Mouse (Mus musculus) intestine, embryonic 14.5 days (tissue): Measurements from ENCODE around the gene Nup153. TPM values are rescaled to one million over a fixed set of nuclear protein-coding genes. Genes with fewer than 3 reads are reported as not detected.

Source experiments
- ATAC-seq: fragments of 200-750 bp; cut with Nextera tagmentation; replicated peaks from 2 replicates; pipeline ENCODE4 v1.8.0; 2017; ENCODE audit warnings: low read depth, moderate number of reproducible peaks, moderate TSS enrichment, moderate library complexity; ENCODE audit not compliant: low FRiP score, low TSS enrichment
- DNase-seq: peaks from one replicate; pipeline ENCODE4 v3.0.0-alpha.2; 2018; ENCODE audit warnings: low spot score
- H3K27ac ChIP-seq: fragments of 300-500 bp; sonication (generic); 2 replicates; pipeline ENCODE4 v1.5.1; 2014; ENCODE audit warnings: low read depth, mild to moderate bottlenecking, control low read depth
- H3K27me3 ChIP-seq: fragments of 300-500 bp; sonication (generic); replicated peaks from 2 replicates; pipeline ENCODE4 v1.6.1; 2014; ENCODE audit warnings: low read length, control low read depth; ENCODE audit not compliant: control insufficient read depth, insufficient read depth
- H3K36me3 ChIP-seq: fragments of 300-500 bp; sonication (generic); 2 replicates; pipeline ENCODE4 v1.6.1; 2014; ENCODE audit warnings: low read length, control low read depth; ENCODE audit not compliant: control insufficient read depth, insufficient read depth
- H3K4me1 ChIP-seq: fragments of 300-500 bp; sonication (generic); replicated peaks from 2 replicates; pipeline ENCODE4 v1.6.1; 2014; ENCODE audit warnings: low read length, control low read depth, mixed read lengths; ENCODE audit not compliant: control insufficient read depth, insufficient read depth
- H3K4me2 ChIP-seq: fragments of 300-500 bp; sonication (generic); 2 replicates; pipeline ENCODE4 v1.6.1; 2014; ENCODE audit warnings: low read length
- H3K4me3 ChIP-seq: fragments of 300-500 bp; sonication (generic); 2 replicates; pipeline ENCODE4 v1.5.1; 2014; ENCODE audit warnings: low read depth, low read length, control low read depth, mixed read lengths
- H3K9ac ChIP-seq: fragments of 300-500 bp; sonication (generic); 2 replicates; pipeline ENCODE4 v1.6.1; 2014; ENCODE audit warnings: mild to moderate bottlenecking, low read length
- H3K9me3 ChIP-seq: fragments of 300-500 bp; sonication (generic); 2 replicates; pipeline ENCODE4 v1.6.1; 2016; ENCODE audit warnings: low read length, control low read depth; ENCODE audit not compliant: control insufficient read depth
- WGBS: fragments of 180-500 bp; shearing (Covaris S2); extraction: QIAGEN DNeasy Blood & Tissue Kit; methylation state at CpG from one replicate; pipeline ENCODE4 v1.1.7; 2014; 5-methylcytosine and 5-hydroxymethylcytosine counted together
- polyA plus RNA-seq: library from polyadenylated mRNA; unstranded; fragments of >200 nt; fragmentation: Nextera tagmentation; extraction: Ambion mirVana; gene quantifications from 2 replicates; pipeline ENCODE4 v1.2.1, GENCODE M21; 2014

Nup153 gene
- polyA plus RNA-seq: 37.2 and 37.5 TPM in 2 replicates

GRCm38 (mm10) chr13:46727837-46728268, at the start of gene Nup153:
Nup153 (minus strand) TSS chr13:46727940.
- Histone ChIP-seq H3K36me3 (no peaks in the 10 kb centered on the region), H3K9ac (peak within 1 kb of the TSS; percentile 93), H3K9me3 (no peaks in the 10 kb centered on the region), H3K27me3 (no peaks in the 10 kb centered on the region), H3K4me1 (peaks cover 13% of the 10 kb centered on the region; the same call in 1 of the 2 replicates), H3K4me2 (peak within 1 kb of the TSS; percentile 81), H3K27ac (peak within 1 kb of the TSS; percentile 98), H3K4me3 (peak within 1 kb of the TSS; percentile 74)
- DNase-seq: peak; percentile 100
- under 1% methylated on average over 51 of the region's 51 CpGs for WGBS
- peak; percentile 86 for ATAC-seq

GRCm38 (mm10) chr13:46777461-46777860, 49.7 kb upstream of the Nup153 start:
- H3K9me3 ChIP-seq: no peaks in the 10 kb centered on the region
- no peak overlapping the region for H3K9ac ChIP-seq
- DNase-seq (no peak), ATAC-seq (no peak)
- H3K27me3 ChIP-seq: no peaks in the 10 kb centered on the region
- peaks cover 31% of the 10 kb centered on the region for H3K36me3 ChIP-seq
- no peak overlapping the region for H3K4me2 ChIP-seq
- no peak overlapping the region for H3K4me3 ChIP-seq
- peaks cover 4% of the 10 kb centered on the region; the same call in 1 of the 2 replicates for H3K4me1 ChIP-seq
- no peak overlapping the region for H3K27ac ChIP-seq
- WGBS: 90% methylated on average over 3 of the region's 3 CpGs

GRCm38 (mm10) chr13:46776636-46777305, 49.0 kb upstream of the Nup153 start:
- WGBS: 55% methylated on average over 14 of the region's 14 CpGs
- H3K4me2 ChIP-seq: no peak overlapping the region
- H3K27me3 ChIP-seq: no peaks in the 10 kb centered on the region
- DNase-seq: no peak
- H3K27ac ChIP-seq: no peak overlapping the region
- H3K4me3 ChIP-seq: no peak overlapping the region
- peaks cover 4% of the 10 kb centered on the region; the same call in 1 of the 2 replicates for H3K4me1 ChIP-seq
- no peaks in the 10 kb centered on the region for H3K9me3 ChIP-seq
- no peak for ATAC-seq
- no peak overlapping the region for H3K9ac ChIP-seq
- H3K36me3 ChIP-seq: peaks cover 38% of the 10 kb centered on the region

GRCm38 (mm10) chr13:46774998-46775397, 47.3 kb upstream of the Nup153 start:
- Histone ChIP-seq H3K36me3 (peaks cover 54% of the 10 kb centered on the region), H3K9me3 (no peaks in the 10 kb centered on the region), H3K4me2 (no peak overlapping the region), H3K4me3 (no peak overlapping the region), H3K4me1 (peaks cover 2% of the 10 kb centered on the region; the same call in 1 of the 2 replicates), H3K27ac (no peak overlapping the region), H3K9ac (no peak overlapping the region), H3K27me3 (no peaks in the 10 kb centered on the region)
- DNase-seq (no peak), ATAC-seq (no peak)
- 87% methylated on average over 5 of the region's 5 CpGs for WGBS

- no peak overlapping the region for H3K4me2 ChIP-seq
- no peaks in the 10 kb centered on the region for H3K27me3 ChIP-seq
- H3K36me3 ChIP-seq: peaks cover 58% of the 10 kb centered on the region
- H3K4me1 ChIP-seq: no peaks in the 10 kb centered on the region
- H3K4me3 ChIP-seq: no peak overlapping the region
- no peak overlapping the region for H3K9ac ChIP-seq
- no peak overlapping the region for H3K27ac ChIP-seq
- no peaks in the 10 kb centered on the region for H3K9me3 ChIP-seq
- DNase-seq: no peak
- WGBS: 99% methylated on average over 13 of the region's 13 CpGs
- no peak for ATAC-seq
Observed at GRCm38 (mm10) chr13:46772581-46772980, 44.8 kb upstream of the Nup153 start.

- no peaks in the 10 kb centered on the region for H3K4me1 ChIP-seq
- no peaks in the 10 kb centered on the region for H3K27me3 ChIP-seq
- H3K27ac ChIP-seq: no peak overlapping the region
- no peak overlapping the region for H3K4me3 ChIP-seq
- H3K36me3 ChIP-seq: peaks cover 44% of the 10 kb centered on the region
- 93% methylated on average over 2 of the region's 2 CpGs for WGBS
- no peaks in the 10 kb centered on the region for H3K9me3 ChIP-seq
- no peak for ATAC-seq
- no peak overlapping the region for H3K4me2 ChIP-seq
- no peak overlapping the region for H3K9ac ChIP-seq
- DNase-seq: no peak
Observed at GRCm38 (mm10) chr13:46765361-46765760, 37.6 kb upstream of the Nup153 start.

- ATAC-seq (no peak), DNase-seq (no peak)
- Histone ChIP-seq H3K4me1 (no peaks in the 10 kb centered on the region), H3K9me3 (no peaks in the 10 kb centered on the region), H3K4me2 (no peak overlapping the region), H3K36me3 (peaks cover 44% of the 10 kb centered on the region), H3K27ac (no peak overlapping the region), H3K9ac (no peak overlapping the region), H3K4me3 (no peak overlapping the region), H3K27me3 (no peaks in the 10 kb centered on the region)
- WGBS: 88% methylated on average over 9 of the region's 9 CpGs
Observed at GRCm38 (mm10) chr13:46763210-46763609, 35.5 kb upstream of the Nup153 start.

- no peak overlapping the region for H3K27ac ChIP-seq
- no peak overlapping the region for H3K4me3 ChIP-seq
- no peak overlapping the region for H3K9ac ChIP-seq
- H3K9me3 ChIP-seq: no peaks in the 10 kb centered on the region
- H3K27me3 ChIP-seq: no peaks in the 10 kb centered on the region
- DNase-seq: no peak
- H3K36me3 ChIP-seq: peaks cover 39% of the 10 kb centered on the region
- 85% methylated on average over 6 of the region's 6 CpGs for WGBS
- ATAC-seq: no peak
- H3K4me2 ChIP-seq: no peak overlapping the region
- no peaks in the 10 kb centered on the region for H3K4me1 ChIP-seq
Observed at GRCm38 (mm10) chr13:46760921-46761320, 33.2 kb upstream of the Nup153 start.

- ATAC-seq (no peak), DNase-seq (no peak)
- Histone ChIP-seq H3K9me3 (no peaks in the 10 kb centered on the region), H3K9ac (no peak overlapping the region), H3K4me2 (no peak overlapping the region), H3K4me1 (no peaks in the 10 kb centered on the region), H3K4me3 (no peak overlapping the region), H3K27ac (no peak overlapping the region), H3K36me3 (peaks cover 39% of the 10 kb centered on the region), H3K27me3 (no peaks in the 10 kb centered on the region)
- 80% methylated on average over 8 of the region's 8 CpGs for WGBS
Observed at GRCm38 (mm10) chr13:46759281-46759809, 31.6 kb upstream of the Nup153 start.
